Mouse (Mus musculus) erythroblast, embryonic 14.5 days (primary cell): ENCODE measurements around the gene Vdac1. TPM values are rescaled to one million over a fixed set of nuclear protein-coding genes. Genes with fewer than 3 reads are reported as not detected.
A peak's percentile ranks its signal among the peaks of the same experiment; 100 is the strongest.

ENCODE experiments used
- H3K27me3 ChIP-seq: 2 replicates; pipeline ENCODE4 v1.6.1; 2012; ENCODE audit warnings: inconsistent platforms; ENCODE audit not compliant: control insufficient read depth
- H3K36me3 ChIP-seq: 2 replicates; pipeline ENCODE4 v1.6.1; 2012; ENCODE audit warnings: mild to moderate bottlenecking, inconsistent platforms; ENCODE audit not compliant: control insufficient read depth
- H3K4me1 ChIP-seq: 2 replicates; pipeline ENCODE4 v1.6.1; 2012; ENCODE audit warnings: inconsistent platforms; ENCODE audit not compliant: control insufficient read depth
- H3K4me3 ChIP-seq: replicated peaks from 2 replicates; pipeline ENCODE3; 2012; ENCODE audit warnings: moderate library complexity, mild to moderate bottlenecking, inconsistent platforms
- H3K9me3 ChIP-seq: 2 replicates; pipeline ENCODE4 v1.6.1; 2012; ENCODE audit warnings: low read length, inconsistent platforms, mixed read lengths; ENCODE audit not compliant: control insufficient read depth
- GATA1 ChIP-seq: IDR thresholded peaks from 2 replicates; pipeline ENCODE4 v1.6.1; 2012; ENCODE audit warnings: low read length, inconsistent platforms, mixed read lengths
- TAL1 ChIP-seq: IDR thresholded peaks from 3 replicates; pipeline ENCODE4 v1.6.1; 2012; ENCODE audit warnings: low read length, inconsistent platforms, mixed read lengths
- polyA plus RNA-seq: library from polyadenylated mRNA; stranded (reverse); fragments of >175 nt; gene quantifications from 2 replicates; pipeline ENCODE4 v1.2.3, GENCODE M21; 2012

Gene Vdac1
- polyA plus RNA-seq: 1.0 and 1.3 TPM in 2 replicates

GRCm38 (mm10) chr11:52360471-52361277, at the start of gene Vdac1:
Gene Vdac1, plus strand, starts transcription at chr11:52360860.
- Histone ChIP-seq H3K9me3 (no peaks in the 10 kb centered on the region), H3K4me3 (peak within 1 kb of the TSS; percentile 86), H3K4me1 (peaks cover 61% of the 10 kb centered on the region), H3K36me3 (peaks cover 5% of the 10 kb centered on the region), H3K27me3 (no peaks in the 10 kb centered on the region)
- TF ChIP-seq TAL1 (no peak), GATA1 (no peak)

- TF ChIP-seq GATA1: no peak
- TF ChIP-seq TAL1: no peak
- Histone ChIP-seq H3K9me3 (no peaks in the 10 kb centered on the region), H3K4me3 (no peak overlapping the region), H3K27me3 (peaks cover 29% of the 10 kb centered on the region), H3K4me1 (no peaks in the 10 kb centered on the region), H3K36me3 (no peaks in the 10 kb centered on the region)
Measured at GRCm38 (mm10) chr11:52314102-52314793, 46.4 kb upstream of the Vdac1 start.

- Histone ChIP-seq H3K4me3 (no peak overlapping the region), H3K9me3 (no peaks in the 10 kb centered on the region), H3K27me3 (peaks cover 25% of the 10 kb centered on the region), H3K4me1 (no peaks in the 10 kb centered on the region), H3K36me3 (no peaks in the 10 kb centered on the region)
- TF ChIP-seq GATA1 (no peak), TAL1 (no peak)
Measured at GRCm38 (mm10) chr11:52318445-52318844, 42.2 kb upstream of the Vdac1 start.

- Histone ChIP-seq H3K4me1 (no peaks in the 10 kb centered on the region), H3K27me3 (peaks cover 14% of the 10 kb centered on the region), H3K9me3 (no peaks in the 10 kb centered on the region), H3K4me3 (no peak overlapping the region), H3K36me3 (no peaks in the 10 kb centered on the region)
- TF ChIP-seq TAL1: no peak
- TF ChIP-seq GATA1: no peak
Measured at GRCm38 (mm10) chr11:52319664-52320063, 41.0 kb upstream of the Vdac1 start.

GRCm38 (mm10) chr11:52320529-52320928, 40.1 kb upstream of the Vdac1 start:
- Histone ChIP-seq H3K9me3 (no peaks in the 10 kb centered on the region), H3K4me3 (no peak overlapping the region), H3K4me1 (no peaks in the 10 kb centered on the region), H3K36me3 (no peaks in the 10 kb centered on the region), H3K27me3 (peaks cover 5% of the 10 kb centered on the region)
- no peak for TF ChIP-seq GATA1
- TF ChIP-seq TAL1: no peak

GRCm38 (mm10) chr11:52321540-52321939, 39.1 kb upstream of the Vdac1 start:
- H3K4me1 ChIP-seq: no peaks in the 10 kb centered on the region
- H3K9me3 ChIP-seq: no peaks in the 10 kb centered on the region
- H3K27me3 ChIP-seq: peaks cover 3% of the 10 kb centered on the region
- TF ChIP-seq TAL1 (no peak), GATA1 (no peak)
- no peaks in the 10 kb centered on the region for H3K36me3 ChIP-seq
- H3K4me3 ChIP-seq: no peak overlapping the region

GRCm38 (mm10) chr11:52324442-52325367, 36.0 kb upstream of the Vdac1 start:
- no peaks in the 10 kb centered on the region for H3K9me3 ChIP-seq
- no peak overlapping the region for H3K4me3 ChIP-seq
- no peaks in the 10 kb centered on the region for H3K27me3 ChIP-seq
- H3K36me3 ChIP-seq: no peaks in the 10 kb centered on the region
- TF ChIP-seq TAL1 (no peak), GATA1 (no peak)
- H3K4me1 ChIP-seq: no peaks in the 10 kb centered on the region

- TF ChIP-seq TAL1: no peak
- no peak for TF ChIP-seq GATA1
- Histone ChIP-seq H3K36me3 (no peaks in the 10 kb centered on the region), H3K4me3 (no peak overlapping the region), H3K27me3 (no peaks in the 10 kb centered on the region), H3K9me3 (no peaks in the 10 kb centered on the region), H3K4me1 (no peaks in the 10 kb centered on the region)
Measured at GRCm38 (mm10) chr11:52327313-52327712, 33.3 kb upstream of the Vdac1 start.
